In genomic region chr6:65969386-65970111, GRCm38 (mm10) we compare ENCODE assay signal across 11 mouse cellular contexts. TPM values are rescaled to one million over a fixed set of nuclear protein-coding genes. Genes with fewer than 3 reads are reported as not detected.
DNase-seq lines count a peak whose midpoint lies in the region; ATAC-seq and TF ChIP-seq lines count a peak whose summit lies in the region.
"Had no signal": no experiment of that assay in that cellular context is flagged by ENCODE, and none has a peak within 500 bp of the region (broad histone marks: within the 10 kb centered on the region; RNA-seq: fewer than 3 reads in every experiment).

No protein-coding gene starts in this region.

- no peaks in the 10 kb centered on the region for H3K36me3 ChIP-seq in hindbrain, embryonic 13.5 days
- H3K36me3 ChIP-seq in hindbrain, embryonic 11.5 days (ENCODE audit: control insufficient read depth, insufficient read depth, low read length), result no peaks in the 10 kb centered on the region
- H3K36me3 ChIP-seq: liver, embryonic 12.5 days had no signal

- no peaks in the 10 kb centered on the region for H3K9me3 ChIP-seq in hindbrain, embryonic 13.5 days
- H3K9me3 ChIP-seq in hindbrain, embryonic 11.5 days (ENCODE audit: control insufficient read depth, low read length), result no peaks in the 10 kb centered on the region
- H3K9me3 ChIP-seq: liver, embryonic 12.5 days had no signal

- 59% methylated on average over 6 of the region's 6 CpGs for WGBS in hindbrain, embryonic 13.5 days
- WGBS in hindbrain, embryonic 11.5 days, result 74% methylated on average over 6 of the region's 6 CpGs

- H3K27me3 ChIP-seq in hindbrain, embryonic 13.5 days, result no peaks in the 10 kb centered on the region
- no peaks in the 10 kb centered on the region for H3K27me3 ChIP-seq in hindbrain, embryonic 11.5 days (ENCODE audit: control insufficient read depth, insufficient read depth, low read length)
- H3K27me3 ChIP-seq: liver, embryonic 12.5 days had no signal

- H3K27ac ChIP-seq in hindbrain, embryonic 13.5 days, result peak overlapping the region; percentile 41
- no peak overlapping the region for H3K27ac ChIP-seq in hindbrain, embryonic 11.5 days (ENCODE audit: low read depth, low read length)
- no peak overlapping the region for H3K27ac ChIP-seq in layer of hippocampus, adult 2 months
- H3K27ac ChIP-seq: liver, embryonic 12.5 days had no signal

- H3K4me2 ChIP-seq in hindbrain, embryonic 13.5 days, result no peak overlapping the region
- H3K4me2 ChIP-seq in hindbrain, embryonic 11.5 days (replicated peaks; ENCODE audit: low read depth, low read length), result no peak overlapping the region
- H3K4me2 ChIP-seq: liver, embryonic 12.5 days had no signal

- no peak for DNase-seq in hindbrain, embryonic 11.5 days (ENCODE audit: low spot score)
- peak; percentile 71 to 80 for DNase-seq in cerebellum, postnatal 14 days
- peak; percentile 27 for DNase-seq in mesoderm, embryonic 11.5 days (ENCODE audit: low read depth, low spot score)
- peak; percentile 36 for DNase-seq in retina, postnatal 7 days (ENCODE audit: low read depth, low spot score)
- DNase-seq in layer of hippocampus, adult 2 months (ENCODE audit: low spot score in 2 of 2), result no peak
- DNase-seq in thymus, postnatal 10 days (ENCODE audit: low spot score in 2 of 2), result no peak

- no peak overlapping the region for H3K4me3 ChIP-seq in hindbrain, embryonic 13.5 days
- H3K4me3 ChIP-seq in hindbrain, embryonic 11.5 days (ENCODE audit: low read depth, low read length), result no peak overlapping the region
- no peak overlapping the region for H3K4me3 ChIP-seq in layer of hippocampus, adult 2 months
- H3K4me3 ChIP-seq: liver, embryonic 12.5 days had no signal

- H3K4me1 ChIP-seq in hindbrain, embryonic 13.5 days (replicated peaks), result peaks cover 18% of the 10 kb centered on the region
- no peaks in the 10 kb centered on the region for H3K4me1 ChIP-seq in hindbrain, embryonic 11.5 days (replicated peaks; ENCODE audit: control insufficient read depth, insufficient read depth, low read length)
- H3K4me1 ChIP-seq: liver, embryonic 12.5 days had no signal

- H3K9ac ChIP-seq in hindbrain, embryonic 13.5 days, result no peak overlapping the region
- H3K9ac ChIP-seq in hindbrain, embryonic 11.5 days (ENCODE audit: low read depth, low read length), result no peak overlapping the region
- H3K9ac ChIP-seq: liver, embryonic 12.5 days had no signal

- peak; percentile 72 for ATAC-seq in hindbrain, embryonic 13.5 days (ENCODE audit: low FRiP score)
- no peak for ATAC-seq in hindbrain, embryonic 11.5 days (ENCODE audit: low FRiP score)
- ATAC-seq: liver, embryonic 12.5 days had no signal

- TF ChIP-seq CTCF in layer of hippocampus, adult 2 months (conservative IDR thresholded peaks at IDR 0.05), result no peak

RNA-seq across cellular contexts. Expression of gene 4930544G11Rik, which starts 17.1 kb away (rescaled TPM):
- not detected in 2 replicates for polyA plus RNA-seq in hindbrain, embryonic 13.5 days (2015; fragmentation: Nextera tagmentation; extraction: Ambion mirVana)
- not detected in 2 replicates for polyA plus RNA-seq in hindbrain, embryonic 11.5 days (2014; fragmentation: Nextera tagmentation; extraction: Ambion mirVana)
- total RNA-seq in layer of hippocampus, adult 2 months (2021), result not detected
- total RNA-seq: layer of hippocampus, postnatal 14 days had no signal
- polyA plus RNA-seq: intestine, embryonic 14.5 days; liver, embryonic 12.5 days; spleen, adult 2 months had no signal

Comparison
In these comparisons a context has a peak if more than half of its experiments do, and no peak if none do; other contexts are left out.
1. DNase-seq: peak in cerebellum, postnatal 14 days (2 of 2), mesoderm, embryonic 11.5 days (single experiment) and retina, postnatal 7 days (single experiment); none in hindbrain, embryonic 11.5 days (single experiment), layer of hippocampus, adult 2 months (0 of 2) and thymus, postnatal 10 days (0 of 2).